Mouse (Mus musculus): ENCODE data around the gene Iqcg. TPM values are rescaled to one million over a fixed set of nuclear protein-coding genes. Genes with fewer than 3 reads are reported as not detected.
A peak's percentile ranks its signal among the peaks of the same experiment; 100 is the strongest.

Iqcg gene
- 13.6 and 15.0 TPM in 2 replicates for total RNA-seq (2012; rRNA removed)
- 10 to 100 TPM in 1 of 2 experiments, not detected in 1; 40.4 TPM for polyA plus RNA-seq (2012; ENCODE audit: insufficient read depth in 1 of 2, insufficient read length in 2 of 2, low read depth in 1 of 2, low replicate concordance in 2 of 2, missing spikeins in 1 of 2)

GRCm38 (mm10) chr16:33056095-33056785, at the start of gene Iqcg, which contains the start of gene Rpl35a:
Gene Iqcg (minus strand): TSS chr16:33056218.
Gene Rpl35a (plus strand): TSS chr16:33056453.
- Histone ChIP-seq H3K36me3 (ENCODE audit: control insufficient read depth in 1 of 2, insufficient read depth in 2 of 2, low read length in 2 of 2) (peaks cover 11 to 24% of the 10 kb centered on the region in 2 experiments), H3K9me3 (replicated peaks; ENCODE audit: insufficient read depth, low read length) (no peaks in the 10 kb centered on the region), H3K27me3 (ENCODE audit: control insufficient read depth in 1 of 2, insufficient read depth in 2 of 2, low read length in 2 of 2) (no peaks in the 10 kb centered on the region), H3K79me2 (ENCODE audit: control insufficient read depth, insufficient read depth, low read length, poor library complexity) (peaks cover 30% of the 10 kb centered on the region), H3K9ac (ENCODE audit: control insufficient read depth, low read depth, low read length, poor library complexity, severe bottlenecking) (peak within 1 kb of the TSS; percentile 98), H3K27ac (ENCODE audit: control insufficient read depth, low read depth, low read length) (peak within 1 kb of the TSS; percentile 99), H3K4me3 (ENCODE audit: control insufficient read depth in 1 of 2, insufficient read depth in 1 of 2, low read depth in 2 of 2, low read length in 2 of 2) (peak within 1 kb of the TSS; percentile 50 to 92), H3K4me1 (ENCODE audit: control insufficient read depth in 1 of 2, insufficient read depth in 2 of 2, low read length in 2 of 2) (peaks cover 0 to 14% of the 10 kb centered on the region in 2 experiments; a peak in 2 of 4 replicates)
- peak; percentile 95 for DNase-seq (ENCODE audit: low read depth, low spot score)
- TF ChIP-seq ZMIZ1 (IDR thresholded peaks at IDR 0.05; ENCODE audit: low read depth, low read length) (no peak), POLR2AphosphoS5 (IDR thresholded peaks at IDR 0.05; ENCODE audit: borderline replicate concordance, low read depth, low read length) (no peak), GATA1 (IDR thresholded peaks at IDR 0.05; ENCODE audit: low read depth, low read length) (peak; percentile 2; the same call in 1 of the 2 replicates), ZKSCAN1 (IDR thresholded peaks at IDR 0.05; ENCODE audit: low read depth, low read length) (no peak; the same call in 1 of the 2 replicates), SMC3 (IDR thresholded peaks at IDR 0.05; ENCODE audit: low read depth, low read length) (no peak), SIN3A (IDR thresholded peaks at IDR 0.05; ENCODE audit: low read length) (peak; percentile 100), POLR2A (IDR thresholded peaks at IDR 0.05; ENCODE audit: control insufficient read depth in 1 of 2, insufficient read depth in 1 of 2, low read depth in 1 of 2, low read length in 2 of 2, poor library complexity in 1 of 2) (peak; percentile 74 to 89; a peak in 3 of 4 replicates), CTCF (IDR thresholded peaks at IDR 0.05 in 2 of 3, conservative IDR thresholded peaks at IDR 0.05 in 1 of 3; ENCODE audit: control insufficient read depth in 1 of 3, insufficient read depth in 1 of 3, low read depth in 2 of 3, low read length in 3 of 3, poor library complexity in 1 of 3, severe bottlenecking in 1 of 3) (peak in 1 of 3 experiments; percentile 26; a peak in 1 of 6 replicates), ZNF384 (IDR thresholded peaks at IDR 0.05; ENCODE audit: low read depth, low read length) (peak; percentile 100), TBP (IDR thresholded peaks at IDR 0.05; ENCODE audit: low read depth, low read length) (peak; percentile 72; the same call in 1 of the 2 replicates), ELF1 (IDR thresholded peaks at IDR 0.05; ENCODE audit: low read depth, low read length) (peak; percentile 73), GABPA (IDR thresholded peaks at IDR 0.05; ENCODE audit: low read depth, low read length) (no peak), CHD1 (IDR thresholded peaks at IDR 0.05; ENCODE audit: low read depth, low read length) (no peak), MAFK (IDR thresholded peaks at IDR 0.05; ENCODE audit: borderline replicate concordance, low read depth, low read length) (no peak), MAZ (IDR thresholded peaks at IDR 0.05; ENCODE audit: low read depth, low read length) (no peak; the same call in 1 of the 2 replicates), UBTF (IDR thresholded peaks at IDR 0.05; ENCODE audit: borderline replicate concordance, insufficient read depth, low read depth, low read length) (no peak), MEF2A (IDR thresholded peaks at IDR 0.05; ENCODE audit: extremely low read depth, insufficient replicate concordance, low read depth, low read length, poor library complexity, severe bottlenecking) (no peak), ZC3H11A (IDR thresholded peaks at IDR 0.05; ENCODE audit: low read depth, low read length) (no peak), JUND (IDR thresholded peaks at IDR 0.05; ENCODE audit: low read depth, low read length) (no peak), KAT2A (conservative IDR thresholded peaks at IDR 0.05; ENCODE audit: low read depth, low read length) (peak; percentile 85; the same call in 1 of the 2 replicates), E2F4 (IDR thresholded peaks at IDR 0.05; ENCODE audit: borderline replicate concordance, low read depth, low read length) (peak; percentile 83; the same call in 1 of the 2 replicates), ETS1 (IDR thresholded peaks at IDR 0.05; ENCODE audit: low read depth, low read length) (no peak; the same call in 1 of the 2 replicates), USF2 (IDR thresholded peaks at IDR 0.05; ENCODE audit: borderline replicate concordance in 1 of 2, insufficient read depth in 1 of 2, low read depth in 1 of 2, low read length in 2 of 2) (no peak), NRF1 (IDR thresholded peaks at IDR 0.05; ENCODE audit: insufficient read depth, low read depth, low read length, poor library complexity, severe bottlenecking) (peak; percentile 29; the same call in 1 of the 2 replicates), CHD2 (IDR thresholded peaks at IDR 0.05; ENCODE audit: low read length) (no peak), HCFC1 (IDR thresholded peaks at IDR 0.05; ENCODE audit: low read depth, low read length) (peak; percentile 95), BHLHE40 (IDR thresholded peaks at IDR 0.05; ENCODE audit: borderline replicate concordance, low read depth, low read length) (no peak), MAX (IDR thresholded peaks at IDR 0.05; ENCODE audit: low read length) (peak; percentile 100), EP300 (IDR thresholded peaks at IDR 0.05; ENCODE audit: low read depth in 1 of 2, low read length in 2 of 2) (no peak), POLR2AphosphoS2 (IDR thresholded peaks at IDR 0.05; ENCODE audit: low read length) (no peak; the same call in 1 of the 2 replicates), TCF12 (IDR thresholded peaks at IDR 0.05; ENCODE audit: low read depth, low read length) (peak; percentile 80), NELFE (IDR thresholded peaks at IDR 0.05; ENCODE audit: low read depth, low read length) (peak; percentile 95), MYB (IDR thresholded peaks at IDR 0.05; ENCODE audit: low read depth, low read length) (no peak), RAD21 (IDR thresholded peaks at IDR 0.05; ENCODE audit: low read depth, low read length) (no peak), USF1 (IDR thresholded peaks at IDR 0.05; ENCODE audit: low read depth, low read length) (no peak)

Measured in MEL (cell line).